Mouse (Mus musculus) liver, adult 2 months (tissue): Measurements from ENCODE around the gene Tmco1. TPM values are rescaled to one million over a fixed set of nuclear protein-coding genes. Genes with fewer than 3 reads are reported as not detected.
A peak's percentile ranks its signal among the peaks of the same experiment; 100 is the strongest.

Experiments used
- DNase-seq: peaks from one replicate; pipeline ENCODE4 v3.0.0-alpha.2; 2011; ENCODE audit warnings: low read depth, low spot score; ENCODE audit errors: extremely low read depth
- H3K27ac ChIP-seq: fragments of 200-500 bp; replicated peaks from 2 replicates; pipeline ENCODE4 v1.5.1; 2012; ENCODE audit warnings: low read depth, mild to moderate bottlenecking, control low read depth, inconsistent platforms, low read length; ENCODE audit not compliant: insufficient read depth
- H3K27me3 ChIP-seq: fragments of 200-500 bp; 2 replicates; pipeline ENCODE4 v1.6.1; 2012; ENCODE audit warnings: mild to moderate bottlenecking, moderate library complexity, low read length, inconsistent platforms; ENCODE audit not compliant: control insufficient read depth, insufficient read depth
- H3K36me3 ChIP-seq: fragments of 200-500 bp; 2 replicates; pipeline ENCODE4 v1.6.1; 2012; ENCODE audit warnings: low read length, inconsistent platforms; ENCODE audit not compliant: control insufficient read depth, insufficient read depth
- H3K4me1 ChIP-seq: fragments of 200-500 bp; 2 replicates; pipeline ENCODE4 v1.6.1; 2011; ENCODE audit warnings: low read length; ENCODE audit not compliant: control insufficient read depth, insufficient read depth
- H3K4me3 ChIP-seq: fragments of 200-500 bp; 2 replicates; pipeline ENCODE4 v1.5.1; 2011; ENCODE audit warnings: low read depth, mild to moderate bottlenecking, control low read depth, low read length, moderate library complexity; ENCODE audit not compliant: insufficient read depth
- H3K79me2 ChIP-seq: fragments of 200-500 bp; 2 replicates; pipeline ENCODE4 v1.6.1; 2012; ENCODE audit warnings: inconsistent platforms, mild to moderate bottlenecking, low read length, moderate library complexity; ENCODE audit not compliant: control insufficient read depth, insufficient read depth
- H3K9ac ChIP-seq: fragments of 200-500 bp; 2 replicates; pipeline ENCODE4 v1.6.1; 2012; ENCODE audit warnings: low read depth, mild to moderate bottlenecking, control low read depth, inconsistent platforms, low read length
- CTCF ChIP-seq: fragments of 200-500 bp; IDR thresholded peaks from 2 replicates; pipeline ENCODE4 v1.5.1; 2011; ENCODE audit warnings: low read depth, low read length, control low read depth
- POLR2A ChIP-seq: fragments of 200-500 bp; IDR thresholded peaks from 2 replicates; pipeline ENCODE4 v1.6.1; 2011; ENCODE audit warnings: low read length, control low read depth; ENCODE audit not compliant: insufficient read depth; ENCODE audit errors: extremely low read depth
- whole genome bisulfite sequencing: fragments of 180-500 bp; shearing (Covaris S2); methylation state at CpG from one replicate; pipeline ENCODE4 v1.1.7; 2018; 5-methylcytosine and 5-hydroxymethylcytosine counted together
- polyA plus RNA-seq: library from polyadenylated mRNA; depleted of rRNA; stranded (reverse); fragments of >200 nt; gene quantifications from 2 replicates; pipeline ENCODE4 v1.2.3, GENCODE M21; 2012
- total RNA-seq: library from RNA; depleted of rRNA; stranded (reverse); fragments of >200 nt; gene quantifications from 2 replicates; pipeline ENCODE4 v1.2.3, GENCODE M21; 2014

The Tmco1 gene
- total and polyA plus RNA-seq, 2 experiments = 71.5 to 162 TPM

DNA sequence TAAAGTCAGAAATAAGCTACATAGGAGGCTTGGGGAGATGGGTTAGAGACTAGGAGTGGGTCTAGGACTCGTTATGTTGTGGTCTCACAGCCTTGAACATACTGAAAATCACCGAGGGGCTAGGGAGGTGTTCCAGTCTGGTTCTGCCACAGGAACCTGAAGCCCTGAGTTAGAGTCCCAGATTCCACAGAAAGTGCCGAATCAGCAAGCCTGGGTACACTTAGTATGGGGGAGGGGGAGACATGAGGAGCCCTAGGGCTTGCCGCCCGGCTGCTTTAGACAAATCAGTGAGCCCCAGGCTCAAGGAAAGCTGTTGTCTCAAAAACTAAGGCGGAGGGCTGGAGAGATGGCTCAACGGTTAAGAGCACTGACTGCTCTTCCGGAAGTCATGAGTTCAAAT, 16.6 kb upstream of the Tmco1 start:
- Histone ChIP-seq H3K27ac (no peak overlapping the region), H3K4me3 (no peak overlapping the region), H3K27me3 (no peaks in the 10 kb centered on the region), H3K79me2 (no peaks in the 10 kb centered on the region), H3K9ac (no peak overlapping the region), H3K36me3 (no peaks in the 10 kb centered on the region), H3K4me1 (no peaks in the 10 kb centered on the region)
- no peak for DNase-seq
- TF ChIP-seq POLR2A = no peak
- no peak for TF ChIP-seq CTCF
- WGBS = 86% methylated on average over 8 of the region's 8 CpGs

- Histone ChIP-seq H3K27me3 (no peaks in the 10 kb centered on the region), H3K9ac (no peak overlapping the region), H3K4me3 (no peak overlapping the region), H3K27ac (no peak overlapping the region), H3K79me2 (no peaks in the 10 kb centered on the region), H3K4me1 (no peaks in the 10 kb centered on the region), H3K36me3 (no peaks in the 10 kb centered on the region)
- DNase-seq = no peak
- 75% methylated on average over 11 of the region's 11 CpGs for WGBS
- TF ChIP-seq POLR2A (no peak), CTCF (no peak)
Measured at GRCm38 (mm10) chr1:167292447-167292846, 15.7 kb upstream of the Tmco1 start.

DNA sequence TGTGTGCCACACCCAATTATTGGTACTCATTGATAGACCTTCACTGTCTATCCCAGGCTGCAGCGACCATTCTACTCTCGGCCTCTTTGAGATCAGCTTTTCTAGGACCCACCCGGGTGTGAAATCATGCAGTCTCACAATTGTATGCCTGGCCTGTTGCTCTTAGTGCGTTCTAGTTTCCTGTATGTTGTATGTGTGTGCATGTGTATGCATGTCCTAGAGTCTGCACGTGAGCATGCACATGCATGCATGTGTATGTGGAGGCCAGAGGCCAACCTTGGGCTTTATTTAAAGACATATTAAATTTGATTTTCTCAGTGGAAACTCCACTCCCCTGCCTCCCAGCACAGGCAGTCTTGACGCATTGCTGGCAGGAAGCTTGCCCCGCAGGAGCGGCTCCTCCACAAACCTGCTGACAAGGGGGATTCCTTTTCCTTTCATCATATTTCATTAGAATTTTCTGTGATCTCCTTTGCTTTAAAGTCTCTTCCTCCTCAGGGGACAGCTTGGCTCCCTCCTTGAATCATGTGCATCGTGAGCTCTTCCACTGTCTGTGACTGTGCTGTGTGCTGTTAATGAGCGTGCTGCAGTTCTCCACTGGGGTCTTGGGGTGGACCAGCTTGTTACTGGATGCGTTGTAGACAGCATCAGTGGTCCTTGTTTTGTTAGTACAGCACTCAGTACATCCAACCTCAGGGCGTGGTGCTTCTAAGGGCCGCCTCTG, 12.3 kb upstream of the Tmco1 start:
- 87% methylated on average over 13 of the region's 13 CpGs for WGBS
- Histone ChIP-seq H3K36me3 (no peaks in the 10 kb centered on the region), H3K4me1 (no peaks in the 10 kb centered on the region), H3K4me3 (no peak overlapping the region), H3K79me2 (no peaks in the 10 kb centered on the region), H3K27me3 (no peaks in the 10 kb centered on the region), H3K27ac (no peak overlapping the region), H3K9ac (no peak overlapping the region)
- no peak for TF ChIP-seq CTCF
- TF ChIP-seq POLR2A = no peak
- no peak for DNase-seq

DNA sequence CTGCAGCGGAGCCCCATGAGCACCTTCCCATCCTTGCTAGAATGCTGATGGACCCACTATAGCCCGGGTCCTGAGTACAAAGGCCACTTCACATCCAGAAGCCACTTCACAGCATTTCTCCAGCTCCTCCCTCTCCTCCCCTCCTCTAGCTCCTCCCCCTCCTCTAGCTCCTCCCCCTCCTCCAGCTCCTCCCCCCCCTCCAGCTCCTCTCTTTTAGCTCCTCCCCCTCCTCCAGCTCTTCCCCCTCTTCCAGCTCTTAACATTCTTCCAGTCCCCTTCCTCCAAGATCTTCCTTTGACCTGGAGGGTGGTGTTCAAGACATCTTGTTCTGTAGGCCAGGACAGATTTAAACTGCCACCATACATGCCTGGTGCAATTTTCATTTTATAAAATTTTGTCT, 8.1 kb upstream of the Tmco1 start:
- no peak overlapping the region for H3K27ac ChIP-seq
- no peaks in the 10 kb centered on the region for H3K79me2 ChIP-seq
- no peaks in the 10 kb centered on the region for H3K36me3 ChIP-seq
- no peak for DNase-seq
- H3K9ac ChIP-seq = no peak overlapping the region
- no peaks in the 10 kb centered on the region for H3K4me1 ChIP-seq
- TF ChIP-seq CTCF (no peak), POLR2A (no peak)
- 80% methylated on average over 2 of the region's 2 CpGs for WGBS
- H3K27me3 ChIP-seq = no peaks in the 10 kb centered on the region
- no peak overlapping the region for H3K4me3 ChIP-seq

DNA sequence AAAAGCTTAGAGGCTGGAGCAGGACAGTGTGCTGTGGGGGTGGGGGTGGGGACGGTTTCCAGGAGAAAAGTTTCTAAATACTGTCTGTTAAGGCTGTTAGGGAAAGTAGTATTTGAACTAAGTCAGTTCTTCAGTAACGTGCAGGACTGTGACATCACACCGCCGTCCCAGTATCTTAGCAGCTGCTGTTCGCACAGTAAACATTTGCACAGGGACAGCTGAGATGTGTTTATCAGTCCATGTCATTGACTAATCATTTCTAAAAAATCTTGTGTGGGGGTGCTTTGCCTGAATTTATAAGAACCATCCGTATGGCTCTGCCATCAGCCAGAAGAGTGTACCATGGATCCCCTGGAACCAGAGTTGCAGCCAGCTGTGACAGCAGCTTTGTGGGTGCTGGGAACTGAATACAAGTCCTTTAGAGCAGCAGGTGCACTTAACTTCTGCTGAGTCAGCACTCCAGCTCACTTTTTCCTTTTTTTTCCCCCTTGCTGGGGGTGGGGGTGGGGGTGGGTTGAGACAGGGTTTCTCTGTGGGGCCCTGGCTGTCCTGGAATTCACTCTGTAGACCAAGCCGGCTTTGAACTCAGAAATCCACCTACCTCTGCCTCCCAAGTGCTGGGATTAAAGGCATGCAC, 2.6 kb upstream of the Tmco1 start:
- Histone ChIP-seq H3K36me3 (no peaks in the 10 kb centered on the region), H3K4me1 (peaks cover 8% of the 10 kb centered on the region), H3K27ac (no peak overlapping the region), H3K9ac (no peak overlapping the region), H3K79me2 (no peaks in the 10 kb centered on the region; the same call in 1 of the 2 replicates), H3K27me3 (no peaks in the 10 kb centered on the region), H3K4me3 (no peak overlapping the region)
- TF ChIP-seq POLR2A = no peak
- TF ChIP-seq CTCF = no peak
- DNase-seq = peak; percentile 58
- WGBS = 22% methylated on average over 7 of the region's 7 CpGs
